Comparison of ENCODE assay signal across 21 mouse cellular contexts in genomic region chr14:71532074-71532659, GRCm38 (mm10).
DNase-seq lines count a peak whose midpoint lies in the region; ATAC-seq lines count a peak whose summit lies in the region.
"Had no signal": no experiment of that assay in that cellular context is flagged by ENCODE, and none has a peak within 500 bp of the region (broad histone marks: within the 10 kb centered on the region; RNA-seq: fewer than 3 reads in every experiment).

No protein-coding gene starts in this region.

- peaks cover 11% of the 10 kb centered on the region for H3K4me1 ChIP-seq in heart, embryonic 16.5 days (ENCODE audit: control insufficient read depth, insufficient read depth, low read length)
- H3K4me1 ChIP-seq: embryonic facial prominence, embryonic 12.5 days; hindbrain, embryonic 13.5 days; midbrain, embryonic 12.5 days had no signal

- peak; percentile 83 for ATAC-seq in heart, embryonic 16.5 days (replicated peaks; ENCODE audit: extremely low read depth, insufficient read depth, low FRiP score)
- ATAC-seq: activated CD4-positive, CD25-positive, alpha-beta regulatory T cell, adult 4 months; forebrain, embryonic 14.5 days had no signal

- 8% methylated on average over 11 of the region's 11 CpGs for WGBS in heart, embryonic 16.5 days

- H3K9me3 ChIP-seq in heart, embryonic 16.5 days (replicated peaks; ENCODE audit: control insufficient read depth, low read length): no peaks in the 10 kb centered on the region
- H3K9me3 ChIP-seq: embryonic facial prominence, embryonic 12.5 days; hindbrain, embryonic 13.5 days; midbrain, embryonic 12.5 days; neural tube, embryonic 13.5 days had no signal

- H3K9ac ChIP-seq in heart, embryonic 16.5 days (ENCODE audit: low read length): peak overlapping the region; percentile 53
- H3K9ac ChIP-seq: embryonic facial prominence, embryonic 12.5 days; hindbrain, embryonic 13.5 days; liver, embryonic 14.5 days; midbrain, embryonic 12.5 days; neural tube, embryonic 13.5 days had no signal

- H3K4me2 ChIP-seq in heart, embryonic 16.5 days (ENCODE audit: low read depth, low read length): peak overlapping the region; percentile 54
- H3K4me2 ChIP-seq: embryonic facial prominence, embryonic 12.5 days; hindbrain, embryonic 13.5 days; midbrain, embryonic 12.5 days; neural tube, embryonic 13.5 days had no signal

- H3K4me3 ChIP-seq in heart, embryonic 16.5 days (ENCODE audit: low read length): peak overlapping the region; percentile 18; the same call in 1 of the 2 replicates
- H3K4me3 ChIP-seq: embryonic facial prominence, embryonic 12.5 days; erythroblast, embryonic 14.5 days; hindbrain, embryonic 13.5 days; midbrain, embryonic 12.5 days; neural tube, embryonic 13.5 days had no signal

- H3K36me3 ChIP-seq in heart, embryonic 16.5 days (ENCODE audit: control insufficient read depth, insufficient read depth): no peaks in the 10 kb centered on the region
- H3K36me3 ChIP-seq: embryonic facial prominence, embryonic 12.5 days; hindbrain, embryonic 13.5 days; midbrain, embryonic 12.5 days; neural tube, embryonic 13.5 days had no signal

- no peaks in the 10 kb centered on the region for H3K27me3 ChIP-seq in heart, embryonic 16.5 days (ENCODE audit: control insufficient read depth, insufficient read depth, low read length)
- H3K27me3 ChIP-seq: embryonic facial prominence, embryonic 12.5 days; hindbrain, embryonic 13.5 days; midbrain, embryonic 12.5 days; neural tube, embryonic 13.5 days had no signal

- peak overlapping the region; percentile 60 for H3K27ac ChIP-seq in heart, embryonic 16.5 days (ENCODE audit: low read length)
- H3K27ac ChIP-seq: embryonic facial prominence, embryonic 12.5 days; hindbrain, embryonic 13.5 days; liver, embryonic 14.5 days; midbrain, embryonic 12.5 days; neural tube, embryonic 13.5 days had no signal

- peak; percentile 4 for DNase-seq in adrenal gland, postnatal 10 days
- no peak for DNase-seq in adrenal gland, adult 18-20 months (ENCODE audit: low spot score in 2 of 2)
- peak; percentile 31 to 33 for DNase-seq in heart, adult 9 months (ENCODE audit: low spot score in 2 of 2)
- peak; percentile 9 for DNase-seq in retina, embryonic 14.5 days (ENCODE audit: low spot score)
- DNase-seq in layer of hippocampus, adult 9-11 months: no peak
- DNase-seq in kidney, postnatal 25 days: no peak
- DNase-seq in urinary bladder, postnatal 4 days (ENCODE audit: low spot score in 2 of 2): no peak
- DNase-seq: cerebellum, adult 9-10 months; kidney, postnatal 4 days; lung, postnatal 10 days; right cerebral cortex, postnatal 25 days; thymus, postnatal 36 days had no signal

Comparison
In these comparisons a context has a peak if more than half of its experiments do, and no peak if none do; other contexts are left out.
1. DNase-seq: peak in adrenal gland, postnatal 10 days (single experiment), heart, adult 9 months (2 of 2) and retina, embryonic 14.5 days (single experiment); none in adrenal gland, adult 18-20 months (0 of 2), layer of hippocampus, adult 9-11 months (single experiment), kidney, postnatal 25 days (0 of 2) and urinary bladder, postnatal 4 days (0 of 2).